Mouse (Mus musculus): Measurements from ENCODE around the gene Xylt1. TPM values are rescaled to one million over a fixed set of nuclear protein-coding genes. Genes with fewer than 3 reads are reported as not detected.

Xylt1 gene
- polyA plus RNA-seq, 1 experiment from 2014 or later, result 2.7 TPM

DNA sequence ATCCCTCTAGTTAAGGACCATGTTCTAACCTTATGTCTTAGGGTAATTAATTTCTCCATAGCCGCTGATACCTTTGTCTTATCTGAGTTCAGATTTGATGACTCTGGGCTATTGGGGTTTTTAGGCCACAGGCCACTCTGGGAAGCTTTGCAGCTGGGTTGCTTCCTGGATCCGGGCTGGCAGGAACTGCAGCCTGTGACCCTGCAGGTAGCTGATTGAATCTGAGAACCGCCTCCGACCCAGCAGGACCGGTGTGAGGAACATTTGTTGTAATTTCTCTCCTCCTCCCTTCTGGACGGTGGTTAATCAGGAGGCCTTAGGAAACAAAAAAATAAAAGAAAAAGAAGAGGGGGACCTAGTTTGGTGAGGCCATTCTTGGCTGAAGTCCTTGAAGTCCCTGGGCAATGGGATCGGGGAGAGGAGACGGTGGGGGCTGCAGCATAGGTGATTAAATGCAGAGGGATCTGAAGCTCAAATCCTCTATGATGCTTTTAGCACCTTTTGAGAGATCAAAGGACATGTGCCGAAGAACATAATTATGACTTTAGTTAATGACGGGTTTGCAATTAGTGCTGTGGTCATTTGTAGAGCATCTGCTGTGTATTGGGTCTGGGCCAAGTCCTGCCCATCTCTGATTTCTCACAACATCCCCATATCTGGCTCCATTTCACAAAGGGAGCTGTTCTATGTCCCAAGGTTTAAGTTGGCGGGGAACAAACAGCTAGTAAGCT lies 40.2 kb downstream of the Xylt1 start:
- H3K9ac ChIP-seq (replicated peaks; ENCODE audit: low read depth, low read length), result no peak overlapping the region
- H3K27ac ChIP-seq (ENCODE audit: low read length), result no peak overlapping the region
- H3K27me3 ChIP-seq (ENCODE audit: control insufficient read depth, insufficient read depth, low read length), result no peaks in the 10 kb centered on the region
- 50% methylated on average over 11 of the region's 11 CpGs for WGBS
- ATAC-seq (ENCODE audit: insufficient number of reproducible peaks, insufficient read depth, low FRiP score, low read depth), result no peak
- H3K4me3 ChIP-seq (ENCODE audit: low read depth, low read length), result no peak overlapping the region
- no peaks in the 10 kb centered on the region for H3K36me3 ChIP-seq (ENCODE audit: control insufficient read depth, insufficient read depth, low read length)
- no peak overlapping the region for H3K4me2 ChIP-seq (replicated peaks; ENCODE audit: low read depth, low read length)
- H3K4me1 ChIP-seq (ENCODE audit: control insufficient read depth, insufficient read depth, low read length), result peaks cover 6% of the 10 kb centered on the region; the same call in 1 of the 2 replicates
- no peaks in the 10 kb centered on the region for H3K9me3 ChIP-seq (ENCODE audit: control insufficient read depth, low read depth, low read length)

DNA sequence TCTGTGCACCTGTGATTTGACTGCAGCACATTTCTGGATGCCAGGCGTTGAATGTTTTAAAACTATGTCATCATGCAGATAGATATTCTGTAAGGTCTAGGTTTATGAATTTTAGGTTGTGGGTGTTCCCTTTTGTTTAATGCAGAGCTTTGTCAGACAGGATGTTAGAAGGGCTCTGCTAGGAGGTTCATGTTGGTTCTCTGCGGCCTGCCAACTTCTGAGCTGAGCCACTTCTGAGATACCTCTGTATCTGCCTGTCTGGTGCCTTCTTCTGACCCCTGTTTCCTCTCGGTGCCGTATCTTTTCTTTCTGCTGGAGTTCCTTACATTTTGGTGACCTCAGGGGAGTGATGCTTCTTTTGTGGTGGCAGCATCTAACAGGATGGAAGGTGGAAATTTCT lies 44.1 kb downstream of the Xylt1 start:
- H3K9me3 ChIP-seq (ENCODE audit: control insufficient read depth, low read depth, low read length), result no peaks in the 10 kb centered on the region
- H3K4me2 ChIP-seq (replicated peaks; ENCODE audit: low read depth, low read length), result no peak overlapping the region
- no peak overlapping the region for H3K27ac ChIP-seq (ENCODE audit: low read length)
- WGBS, result 85% methylated on average over 4 of the region's 4 CpGs
- no peaks in the 10 kb centered on the region for H3K36me3 ChIP-seq (ENCODE audit: control insufficient read depth, insufficient read depth, low read length)
- no peak overlapping the region for H3K9ac ChIP-seq (replicated peaks; ENCODE audit: low read depth, low read length)
- no peak overlapping the region for H3K4me3 ChIP-seq (ENCODE audit: low read depth, low read length)
- H3K27me3 ChIP-seq (ENCODE audit: control insufficient read depth, insufficient read depth, low read length), result no peaks in the 10 kb centered on the region
- H3K4me1 ChIP-seq (ENCODE audit: control insufficient read depth, insufficient read depth, low read length), result 0 out of 2 replicates have a peak, but pooled peaks cover 4% of the 10 kb centered on the region
- no peak for ATAC-seq (ENCODE audit: insufficient number of reproducible peaks, insufficient read depth, low FRiP score, low read depth)

DNA sequence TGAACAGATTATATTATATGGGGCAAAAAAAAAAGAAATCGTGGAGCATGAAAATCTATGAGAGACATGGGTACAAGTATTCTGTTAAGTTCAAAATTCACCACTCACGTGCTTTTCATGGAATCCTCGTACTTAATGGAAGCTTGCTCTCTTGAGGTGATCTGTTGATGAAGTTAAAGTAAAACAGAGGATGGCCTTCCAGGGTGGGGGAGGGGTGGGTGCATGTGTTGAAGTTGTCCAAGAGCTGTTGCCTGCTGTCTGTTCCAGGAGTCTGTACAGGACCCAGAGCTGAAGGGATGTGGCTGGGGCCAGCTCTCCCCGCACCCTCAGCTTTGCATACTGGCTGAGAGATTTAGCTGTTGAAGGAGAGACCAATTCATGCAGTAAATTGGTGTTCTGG lies 45.6 kb downstream of the Xylt1 start:
- no peaks in the 10 kb centered on the region for H3K4me1 ChIP-seq (ENCODE audit: control insufficient read depth, insufficient read depth, low read length)
- no peaks in the 10 kb centered on the region for H3K36me3 ChIP-seq (ENCODE audit: control insufficient read depth, insufficient read depth, low read length)
- H3K27ac ChIP-seq (ENCODE audit: low read length), result no peak overlapping the region
- no peaks in the 10 kb centered on the region for H3K27me3 ChIP-seq (ENCODE audit: control insufficient read depth, insufficient read depth, low read length)
- no peak overlapping the region for H3K9ac ChIP-seq (replicated peaks; ENCODE audit: low read depth, low read length)
- H3K9me3 ChIP-seq (ENCODE audit: control insufficient read depth, low read depth, low read length), result no peaks in the 10 kb centered on the region
- 62% methylated on average over 4 of the region's 4 CpGs for WGBS
- no peak for ATAC-seq (ENCODE audit: insufficient number of reproducible peaks, insufficient read depth, low FRiP score, low read depth)
- H3K4me2 ChIP-seq (replicated peaks; ENCODE audit: low read depth, low read length), result no peak overlapping the region
- no peak overlapping the region for H3K4me3 ChIP-seq (ENCODE audit: low read depth, low read length)

DNA sequence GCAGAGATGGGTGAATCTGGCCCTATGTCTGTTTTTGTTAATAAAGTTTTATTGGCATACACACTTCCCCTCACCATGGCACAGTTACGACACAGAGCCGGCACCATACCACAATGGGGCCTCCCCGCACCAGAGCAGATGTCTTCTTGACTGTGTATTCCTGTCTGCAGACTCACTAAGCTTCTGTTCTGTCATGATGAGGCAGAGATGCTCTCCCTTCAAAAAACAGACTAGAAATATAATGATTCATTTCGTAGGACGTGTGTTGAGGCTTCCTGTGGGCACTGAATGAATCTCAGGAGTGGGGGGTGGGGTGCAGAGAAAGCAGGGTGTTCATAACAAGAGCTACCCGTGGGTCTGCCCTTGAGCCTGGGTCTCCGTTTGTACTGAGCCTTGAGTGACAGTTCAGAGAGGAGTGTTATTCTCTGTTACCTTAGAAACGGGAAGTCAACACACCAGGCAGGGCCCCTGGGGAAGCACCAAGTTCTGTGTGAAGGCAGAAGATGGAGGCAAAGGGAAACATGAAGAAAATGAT lies 48.0 kb downstream of the Xylt1 start:
- Histone ChIP-seq H3K9me3 (ENCODE audit: control insufficient read depth, low read depth, low read length) (no peaks in the 10 kb centered on the region), H3K36me3 (ENCODE audit: control insufficient read depth, insufficient read depth, low read length) (no peaks in the 10 kb centered on the region), H3K4me2 (replicated peaks; ENCODE audit: low read depth, low read length) (no peak overlapping the region), H3K27me3 (ENCODE audit: control insufficient read depth, insufficient read depth, low read length) (no peaks in the 10 kb centered on the region), H3K27ac (ENCODE audit: low read length) (no peak overlapping the region), H3K4me1 (ENCODE audit: control insufficient read depth, insufficient read depth, low read length) (no peaks in the 10 kb centered on the region), H3K9ac (replicated peaks; ENCODE audit: low read depth, low read length) (no peak overlapping the region), H3K4me3 (ENCODE audit: low read depth, low read length) (no peak overlapping the region)
- ATAC-seq (ENCODE audit: insufficient number of reproducible peaks, insufficient read depth, low FRiP score, low read depth), result peak; percentile 58; the same call in 1 of the 2 replicates
- 43% methylated on average over 8 of the region's 8 CpGs for WGBS

DNA sequence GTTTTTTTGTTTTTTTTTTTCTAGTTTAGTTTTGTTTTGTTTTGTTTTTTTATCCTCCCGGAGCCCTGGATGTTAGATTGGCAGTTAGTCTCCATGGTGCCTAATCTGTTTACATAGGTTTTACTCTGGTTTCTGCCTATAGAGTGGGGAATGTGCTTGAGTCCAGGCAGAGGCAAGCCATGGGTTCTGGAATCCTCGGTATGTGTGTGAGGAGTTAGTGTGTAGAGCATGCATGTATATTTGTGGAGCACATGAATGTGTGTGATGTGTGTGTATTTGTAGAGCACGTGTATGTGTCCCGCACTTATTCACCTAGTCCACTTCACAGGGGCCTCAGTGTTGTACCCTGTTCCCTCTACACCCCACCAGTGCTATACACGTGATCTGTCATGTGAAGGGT lies 48.7 kb downstream of the Xylt1 start:
- no peak overlapping the region for H3K27ac ChIP-seq (ENCODE audit: low read length)
- H3K27me3 ChIP-seq (ENCODE audit: control insufficient read depth, insufficient read depth, low read length), result no peaks in the 10 kb centered on the region
- no peaks in the 10 kb centered on the region for H3K9me3 ChIP-seq (ENCODE audit: control insufficient read depth, low read depth, low read length)
- no peak overlapping the region for H3K9ac ChIP-seq (replicated peaks; ENCODE audit: low read depth, low read length)
- H3K36me3 ChIP-seq (ENCODE audit: control insufficient read depth, insufficient read depth, low read length), result no peaks in the 10 kb centered on the region
- no peak overlapping the region for H3K4me3 ChIP-seq (ENCODE audit: low read depth, low read length)
- WGBS, result 65% methylated on average over 5 of the region's 5 CpGs
- no peak; the same call in 1 of the 2 replicates for ATAC-seq (ENCODE audit: insufficient number of reproducible peaks, insufficient read depth, low FRiP score, low read depth)
- H3K4me1 ChIP-seq (ENCODE audit: control insufficient read depth, insufficient read depth, low read length), result no peaks in the 10 kb centered on the region
- H3K4me2 ChIP-seq (replicated peaks; ENCODE audit: low read depth, low read length), result no peak overlapping the region

DNA sequence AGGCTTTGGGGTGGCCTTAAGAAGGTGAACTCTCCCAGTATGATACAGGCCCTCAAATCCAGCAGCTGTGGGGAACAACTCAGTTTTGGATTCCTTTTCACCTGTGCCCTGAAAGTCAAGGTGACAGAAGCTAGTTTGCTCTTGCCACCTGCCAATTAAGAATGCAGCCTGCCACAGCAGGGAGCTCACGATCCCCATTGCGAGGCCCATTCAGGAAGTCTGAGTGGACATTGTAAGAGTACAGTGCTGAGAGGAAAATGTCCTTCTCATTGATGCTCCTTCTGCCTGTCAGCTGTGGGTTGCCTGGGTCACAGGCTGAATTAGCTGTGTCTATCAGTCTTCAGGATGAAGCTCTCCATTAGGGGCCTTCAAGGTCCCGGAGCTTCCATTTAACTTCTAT lies 49.1 kb downstream of the Xylt1 start:
- no peaks in the 10 kb centered on the region for H3K27me3 ChIP-seq (ENCODE audit: control insufficient read depth, insufficient read depth, low read length)
- H3K4me1 ChIP-seq (ENCODE audit: control insufficient read depth, insufficient read depth, low read length), result no peaks in the 10 kb centered on the region
- no peak overlapping the region for H3K4me3 ChIP-seq (ENCODE audit: low read depth, low read length)
- 71% methylated on average over 3 of the region's 3 CpGs for WGBS
- H3K4me2 ChIP-seq (replicated peaks; ENCODE audit: low read depth, low read length), result no peak overlapping the region
- H3K9me3 ChIP-seq (ENCODE audit: control insufficient read depth, low read depth, low read length), result no peaks in the 10 kb centered on the region
- no peak overlapping the region for H3K27ac ChIP-seq (ENCODE audit: low read length)
- no peaks in the 10 kb centered on the region for H3K36me3 ChIP-seq (ENCODE audit: control insufficient read depth, insufficient read depth, low read length)
- no peak overlapping the region for H3K9ac ChIP-seq (replicated peaks; ENCODE audit: low read depth, low read length)
- no peak for ATAC-seq (ENCODE audit: insufficient number of reproducible peaks, insufficient read depth, low FRiP score, low read depth)

DNA sequence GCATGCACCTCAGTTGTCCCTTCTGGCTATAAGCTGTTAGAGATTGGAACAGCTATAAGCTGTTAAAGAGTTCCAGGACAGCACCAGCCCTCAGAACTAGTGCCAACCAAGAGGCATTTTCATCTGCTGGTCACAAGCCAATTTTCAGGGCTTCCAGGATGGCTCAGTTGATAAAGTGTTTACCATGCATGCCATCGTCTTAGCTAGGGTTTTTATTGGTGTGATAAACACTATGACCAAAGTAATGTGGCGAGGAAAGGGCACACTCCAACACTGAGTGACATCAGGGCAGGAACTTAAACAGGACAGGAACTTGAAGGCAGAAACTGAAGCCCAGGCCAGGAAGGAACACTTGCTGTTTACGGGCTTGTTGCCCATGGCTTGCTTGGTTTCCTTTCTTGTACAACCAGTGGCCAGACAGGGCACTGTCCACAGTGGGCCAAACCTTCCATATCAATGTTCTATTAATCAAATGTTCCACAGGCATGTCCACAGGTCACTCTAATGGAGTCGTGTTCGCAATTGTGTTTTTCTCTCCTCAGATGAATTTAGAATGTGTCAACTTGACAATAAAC lies 49.7 kb downstream of the Xylt1 start:
- no peaks in the 10 kb centered on the region for H3K9me3 ChIP-seq (ENCODE audit: control insufficient read depth, low read depth, low read length)
- ATAC-seq (ENCODE audit: insufficient number of reproducible peaks, insufficient read depth, low FRiP score, low read depth), result no peak
- no peaks in the 10 kb centered on the region for H3K4me1 ChIP-seq (ENCODE audit: control insufficient read depth, insufficient read depth, low read length)
- 89% methylated on average over 5 of the region's 5 CpGs for WGBS
- no peak overlapping the region for H3K9ac ChIP-seq (replicated peaks; ENCODE audit: low read depth, low read length)
- H3K27ac ChIP-seq (ENCODE audit: low read length), result no peak overlapping the region
- no peaks in the 10 kb centered on the region for H3K27me3 ChIP-seq (ENCODE audit: control insufficient read depth, insufficient read depth, low read length)
- H3K4me3 ChIP-seq (ENCODE audit: low read depth, low read length), result no peak overlapping the region
- no peak overlapping the region for H3K4me2 ChIP-seq (replicated peaks; ENCODE audit: low read depth, low read length)
- H3K36me3 ChIP-seq (ENCODE audit: control insufficient read depth, insufficient read depth, low read length), result no peaks in the 10 kb centered on the region

DNA sequence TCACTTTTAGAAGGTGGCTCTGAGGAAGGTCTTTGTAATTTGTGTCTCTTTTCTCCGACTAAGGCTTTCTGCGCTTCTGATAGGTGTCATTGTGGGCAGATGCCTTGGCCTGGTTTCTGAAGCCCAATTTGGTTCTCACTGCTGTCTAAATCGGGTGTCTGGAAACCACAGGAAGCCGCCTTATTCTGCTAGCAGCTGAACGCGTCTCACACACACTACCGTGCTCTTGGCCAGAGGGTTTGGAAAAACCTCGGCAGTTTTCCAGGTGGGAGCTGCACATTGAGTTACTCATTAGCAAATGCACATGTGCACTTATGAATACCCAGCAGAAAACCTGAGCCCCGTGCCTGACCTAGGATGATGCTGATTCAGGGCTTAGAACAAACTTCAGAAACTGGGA lies 52.9 kb downstream of the Xylt1 start:
- no peak overlapping the region for H3K27ac ChIP-seq (ENCODE audit: low read length)
- no peak overlapping the region for H3K9ac ChIP-seq (replicated peaks; ENCODE audit: low read depth, low read length)
- H3K9me3 ChIP-seq (ENCODE audit: control insufficient read depth, low read depth, low read length), result no peaks in the 10 kb centered on the region
- H3K4me1 ChIP-seq (ENCODE audit: control insufficient read depth, insufficient read depth, low read length), result no peaks in the 10 kb centered on the region
- no peaks in the 10 kb centered on the region for H3K36me3 ChIP-seq (ENCODE audit: control insufficient read depth, insufficient read depth, low read length)
- H3K4me2 ChIP-seq (replicated peaks; ENCODE audit: low read depth, low read length), result no peak overlapping the region
- ATAC-seq (ENCODE audit: insufficient number of reproducible peaks, insufficient read depth, low FRiP score, low read depth), result no peak
- no peaks in the 10 kb centered on the region for H3K27me3 ChIP-seq (ENCODE audit: control insufficient read depth, insufficient read depth, low read length)
- no peak overlapping the region for H3K4me3 ChIP-seq (ENCODE audit: low read depth, low read length)
- 69% methylated on average over 9 of the region's 9 CpGs for WGBS

All from stomach, embryonic 14.5 days (tissue).